Mouse (Mus musculus) forebrain, postnatal 0 days (tissue): ENCODE measurements around the gene Polr2i. TPM values are rescaled to one million over a fixed set of nuclear protein-coding genes. Genes with fewer than 3 reads are reported as not detected.
"Not testable (repeated sequence)": the region's sequence is repeated elsewhere in the genome, so short reads cannot be mapped to it uniquely, and the experiment has no call there.

Source experiments
- ATAC-seq: fragments of 200-750 bp; cut with Nextera tagmentation; 2 replicates; pipeline ENCODE4 v1.8.0; 2017; ENCODE audit warnings: mild to moderate bottlenecking, moderate library complexity
- DNase-seq: peaks from one replicate; pipeline ENCODE4 v3.0.0-alpha.2; 2015
- H3K27ac ChIP-seq: fragments of 300-500 bp; sonication (generic); 2 replicates; pipeline ENCODE4 v1.5.1; 2014; ENCODE audit warnings: low read depth, mild to moderate bottlenecking, antibody characterized with exemption, low read length, moderate library complexity, mixed read lengths
- H3K27me3 ChIP-seq: fragments of 300-500 bp; sonication (generic); 2 replicates; pipeline ENCODE4 v1.6.1; 2014; ENCODE audit warnings: mild to moderate bottlenecking, low read length, mixed read lengths; ENCODE audit not compliant: insufficient read depth
- H3K36me3 ChIP-seq: fragments of 300-500 bp; sonication (generic); 2 replicates; pipeline ENCODE4 v1.6.1; 2014; ENCODE audit warnings: mild to moderate bottlenecking, moderate library complexity; ENCODE audit not compliant: insufficient read depth
- H3K4me1 ChIP-seq: fragments of 300-500 bp; sonication (generic); 2 replicates; pipeline ENCODE4 v1.6.1; 2014; ENCODE audit warnings: antibody characterized with exemption; ENCODE audit not compliant: insufficient read depth
- H3K4me2 ChIP-seq: fragments of 300-500 bp; sonication (generic); 2 replicates; pipeline ENCODE4 v1.6.1; 2014; ENCODE audit warnings: low read depth, mild to moderate bottlenecking, moderate library complexity
- H3K4me3 ChIP-seq: fragments of 300-500 bp; sonication (generic); 2 replicates; pipeline ENCODE4 v1.5.1; 2014; ENCODE audit warnings: low read depth, low read length, mixed read lengths
- H3K9ac ChIP-seq: fragments of 300-500 bp; sonication (generic); 2 replicates; pipeline ENCODE4 v1.6.1; 2014; ENCODE audit warnings: mild to moderate bottlenecking
- H3K9me3 ChIP-seq: fragments of 300-500 bp; sonication (generic); 2 replicates; pipeline ENCODE4 v1.6.1; 2016; ENCODE audit warnings: low read length
- CTCF ChIP-seq: sonication (generic); IDR thresholded peaks from 2 replicates; pipeline ENCODE4 v1.5.1; 2016; ENCODE audit warnings: antibody characterized with exemption, control low read depth, low read depth
- WGBS: fragments of 180-500 bp; shearing (Covaris S2); extraction: QIAGEN DNeasy Blood & Tissue Kit; methylation state at CpG from one replicate; pipeline ENCODE4 v1.1.7; 2014; 5-methylcytosine and 5-hydroxymethylcytosine counted together
- polyA plus RNA-seq: library from polyadenylated mRNA; unstranded; fragments of >200 nt; fragmentation: Nextera tagmentation; extraction: Ambion mirVana; gene quantifications from 2 replicates; pipeline ENCODE4 v1.2.1, GENCODE M21; 2015
- total RNA-seq: library from RNA; depleted of rRNA; stranded (reverse); fragments of >200 nt; gene quantifications from 2 replicates; pipeline ENCODE4 v1.2.3, GENCODE M21; 2014

The Polr2i gene
- total and polyA plus RNA-seq, 2 experiments from 2014 or later: 71.0 to 186 TPM

DNA sequence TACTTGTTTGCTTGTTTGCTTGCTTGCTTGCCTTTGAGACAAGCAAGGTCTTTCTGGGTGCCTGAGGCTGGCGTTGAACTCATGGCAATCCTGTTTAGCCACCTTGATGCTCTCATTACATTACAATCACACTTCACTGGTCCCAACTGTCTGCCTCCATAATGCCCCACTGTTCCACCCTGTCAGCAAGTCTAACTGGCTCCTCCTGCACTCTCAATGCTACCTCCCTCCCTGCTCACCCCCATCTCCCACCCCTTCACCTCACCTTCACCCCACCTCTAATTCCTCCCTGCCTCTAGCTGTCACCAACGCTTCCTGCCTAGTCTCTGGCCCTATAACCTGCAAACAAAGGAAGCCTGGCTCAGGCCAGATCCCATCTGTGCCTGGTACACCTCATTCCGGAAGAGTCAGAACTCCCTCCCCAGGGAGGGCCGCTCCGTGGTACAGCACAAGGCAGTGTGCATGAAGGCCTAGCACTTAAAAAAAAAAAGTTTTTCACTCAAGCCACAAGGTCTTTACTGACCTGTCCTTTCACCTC, 34.1 kb upstream of the Polr2i start:
- Histone ChIP-seq H3K4me3 (no peak overlapping the region), H3K4me2 (no peak overlapping the region), H3K27ac (no peak overlapping the region), H3K9ac (no peak overlapping the region), H3K27me3 (no peaks in the 10 kb centered on the region), H3K36me3 (no peaks in the 10 kb centered on the region), H3K4me1 (peaks cover 9% of the 10 kb centered on the region), H3K9me3 (no peaks in the 10 kb centered on the region)
- 75% methylated on average over 5 of the region's 5 CpGs for WGBS
- no peak for DNase-seq
- TF ChIP-seq CTCF: no peak
- ATAC-seq: no peak

DNA sequence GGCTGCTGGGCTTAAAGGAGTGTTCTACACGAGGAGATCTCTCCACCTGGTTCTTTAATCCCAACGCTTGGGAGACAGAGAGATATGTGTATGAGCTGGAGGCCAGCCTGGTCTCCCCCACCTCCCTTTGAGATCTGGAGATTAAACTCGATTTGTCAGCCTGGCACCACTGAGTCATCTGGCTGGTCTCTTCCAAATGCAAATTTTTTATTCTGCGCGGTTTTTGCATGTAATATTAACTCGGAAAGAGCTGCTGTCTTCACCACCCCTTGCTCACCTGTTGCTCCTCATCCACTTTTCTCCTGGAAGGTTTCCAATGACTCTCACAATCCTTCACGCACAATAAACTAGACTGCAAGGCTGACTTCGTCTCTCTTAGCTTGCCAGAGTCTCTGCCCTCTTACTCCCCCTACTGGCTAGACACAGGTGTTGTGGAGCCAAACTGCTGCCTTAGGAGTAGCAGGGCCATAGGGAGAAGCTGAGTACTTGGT, 33.2 kb upstream of the Polr2i start, which contains the start of gene Capns1:
TSS of gene Capns1 (minus strand) at position 331 of the 491 bp plus-strand sequence.
- Histone ChIP-seq H3K27ac (peak within 1 kb of the TSS; percentile 31; the same call in 1 of the 2 replicates), H3K9ac (peak within 1 kb of the TSS; percentile 10; the same call in 1 of the 2 replicates), H3K36me3 (no peaks in the 10 kb centered on the region), H3K9me3 (no peaks in the 10 kb centered on the region), H3K4me2 (peak within 1 kb of the TSS; percentile 37), H3K27me3 (no peaks in the 10 kb centered on the region), H3K4me3 (peak within 1 kb of the TSS; percentile 27), H3K4me1 (peaks cover 5% of the 10 kb centered on the region; the same call in 1 of the 2 replicates)
- TF ChIP-seq CTCF: peak; percentile 92
- DNase-seq (peak; percentile 88), ATAC-seq (peak; percentile 58)
- WGBS: 1% methylated on average over 8 of the region's 8 CpGs

DNA sequence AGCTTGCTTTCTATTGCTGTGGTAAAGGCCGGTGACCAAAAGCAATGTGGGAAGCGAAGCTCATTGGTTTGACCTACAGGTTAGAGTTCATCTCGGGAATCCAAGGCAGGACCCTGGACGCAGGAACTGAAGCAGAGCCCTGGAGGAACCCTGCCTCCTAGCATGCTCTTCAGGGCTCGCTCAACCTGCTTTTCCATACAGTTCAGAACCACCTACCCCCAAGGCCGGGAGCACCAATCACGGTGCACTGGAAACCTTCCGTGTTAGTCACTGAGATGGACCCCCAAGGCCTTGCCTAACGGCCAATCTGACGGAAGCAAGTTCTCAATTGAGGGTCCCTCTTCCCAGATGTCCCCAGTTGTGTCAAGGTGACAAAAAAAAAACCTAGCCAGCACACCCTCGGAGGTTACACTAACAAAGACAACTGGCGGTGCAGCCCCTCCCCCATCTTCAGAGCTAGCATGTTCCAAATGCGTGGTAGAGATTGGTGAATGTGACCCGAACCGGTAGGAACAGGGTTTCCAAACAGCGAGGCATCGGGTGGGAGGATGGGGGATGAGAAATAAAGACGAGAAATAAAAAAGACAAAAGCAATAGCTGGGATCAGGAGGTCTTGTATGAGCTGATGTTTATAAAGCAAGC, 32.1 kb upstream of the Polr2i start:
- no peak for TF ChIP-seq CTCF
- no peak overlapping the region for H3K9ac ChIP-seq
- H3K9me3 ChIP-seq: no peaks in the 10 kb centered on the region
- no peak for ATAC-seq
- DNase-seq: no peak
- no peak overlapping the region for H3K4me3 ChIP-seq
- H3K4me1 ChIP-seq: peaks cover 5% of the 10 kb centered on the region; the same call in 1 of the 2 replicates
- no peak overlapping the region for H3K27ac ChIP-seq
- no peaks in the 10 kb centered on the region for H3K27me3 ChIP-seq
- WGBS: 78% methylated on average over 18 of the region's 18 CpGs
- no peaks in the 10 kb centered on the region for H3K36me3 ChIP-seq
- H3K4me2 ChIP-seq: no peak overlapping the region

DNA sequence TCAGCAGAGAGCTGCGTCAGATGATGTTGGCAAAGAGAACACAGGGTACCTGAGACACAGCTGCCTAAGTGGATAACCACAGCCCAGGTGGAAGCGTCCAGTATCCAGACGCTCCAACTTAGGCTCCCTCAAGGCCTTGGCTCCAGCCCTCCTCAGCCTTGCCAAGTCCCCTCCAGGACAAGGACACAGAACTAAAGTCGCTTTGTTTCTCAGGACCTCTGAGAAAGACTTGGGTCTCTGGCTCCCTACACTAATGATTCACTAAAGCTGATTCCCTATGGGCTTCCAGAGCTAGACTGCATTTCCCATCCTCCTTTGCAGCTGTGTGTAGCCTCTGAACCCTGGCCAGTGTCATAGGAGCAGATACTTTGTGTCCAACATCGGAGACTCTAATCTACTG, 31.5 kb upstream of the Polr2i start:
- 76% methylated on average over 5 of the region's 5 CpGs for WGBS
- no peak overlapping the region for H3K4me2 ChIP-seq
- no peaks in the 10 kb centered on the region for H3K27me3 ChIP-seq
- H3K4me3 ChIP-seq: no peak overlapping the region
- no peaks in the 10 kb centered on the region for H3K36me3 ChIP-seq
- no peak overlapping the region for H3K9ac ChIP-seq
- TF ChIP-seq CTCF: no peak
- DNase-seq: no peak
- no peak overlapping the region for H3K27ac ChIP-seq
- H3K9me3 ChIP-seq: no peaks in the 10 kb centered on the region
- H3K4me1 ChIP-seq: peaks cover 3% of the 10 kb centered on the region; the same call in 1 of the 2 replicates
- ATAC-seq: no peak

DNA sequence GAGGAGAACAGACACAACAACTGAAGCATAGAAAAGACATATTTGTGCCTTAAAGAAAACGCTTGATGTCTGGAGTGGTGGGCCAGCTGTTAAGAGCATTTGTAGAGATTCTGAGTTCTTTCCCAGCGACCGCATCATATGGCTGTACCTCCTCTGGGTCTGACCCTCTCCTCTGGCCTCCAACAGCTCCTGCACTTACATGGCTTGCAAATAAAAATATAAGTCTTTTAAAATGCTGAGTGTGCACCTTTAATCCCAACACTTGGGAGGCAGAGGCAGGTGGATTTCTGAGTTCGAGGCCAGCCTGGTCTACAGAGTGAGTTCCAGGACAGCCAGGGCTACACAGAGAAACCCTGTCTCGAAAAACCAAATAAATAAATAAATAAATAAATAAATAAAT, 31.1 kb upstream of the Polr2i start:
- not testable (repeated sequence) for H3K4me3 ChIP-seq, DNase-seq, H3K9me3 ChIP-seq, H3K4me1 ChIP-seq, H3K4me2 ChIP-seq, ATAC-seq, H3K27ac ChIP-seq, H3K9ac ChIP-seq, H3K27me3 ChIP-seq, H3K36me3 ChIP-seq
- 89% methylated on average over 5 of the region's 5 CpGs for WGBS

DNA sequence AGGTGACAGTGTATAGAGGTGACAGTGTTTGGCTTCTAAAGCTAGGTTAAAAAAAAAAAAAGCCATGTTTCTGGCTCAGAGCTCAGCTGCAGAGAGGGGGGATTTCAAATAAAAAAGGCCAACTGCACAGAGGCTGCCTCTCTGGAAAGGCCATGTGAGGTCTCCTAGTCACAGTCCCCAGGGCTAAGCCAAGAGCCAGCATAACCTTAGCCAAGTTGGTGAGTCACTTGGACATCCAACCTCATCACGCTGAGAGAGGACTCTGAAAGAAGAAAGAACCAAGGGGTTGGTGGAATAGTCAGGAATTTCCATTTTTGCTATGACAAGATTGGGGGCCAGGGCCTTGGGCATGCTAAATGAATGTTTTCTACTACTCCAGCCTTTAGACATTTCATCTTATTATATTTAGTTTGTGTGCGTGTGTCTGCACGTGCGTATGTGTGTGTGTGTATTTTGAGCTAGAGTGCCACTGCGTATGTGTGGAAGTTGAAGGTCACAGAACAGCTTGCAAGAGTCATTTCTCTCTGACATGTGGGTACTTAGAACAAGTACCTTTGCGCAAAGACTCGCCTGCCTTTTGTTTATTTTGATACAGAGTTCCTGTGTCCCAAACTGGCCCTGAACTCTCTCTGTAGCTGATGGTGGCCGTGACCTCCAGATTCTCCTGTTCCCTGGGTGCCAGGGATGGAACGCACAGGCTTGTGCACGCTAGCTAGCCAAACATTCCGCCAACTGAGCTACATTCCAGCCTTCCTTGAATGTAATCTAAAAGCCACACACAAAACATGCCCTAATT, 28.7 kb upstream of the Polr2i start:
- Histone ChIP-seq H3K9ac (no peak overlapping the region), H3K9me3 (no peaks in the 10 kb centered on the region), H3K27ac (no peak overlapping the region), H3K4me3 (no peak overlapping the region), H3K4me1 (no peaks in the 10 kb centered on the region), H3K4me2 (no peak overlapping the region), H3K27me3 (no peaks in the 10 kb centered on the region), H3K36me3 (no peaks in the 10 kb centered on the region)
- TF ChIP-seq CTCF: no peak
- 87% methylated on average over 11 of the region's 11 CpGs for WGBS
- DNase-seq: no peak
- no peak for ATAC-seq

DNA sequence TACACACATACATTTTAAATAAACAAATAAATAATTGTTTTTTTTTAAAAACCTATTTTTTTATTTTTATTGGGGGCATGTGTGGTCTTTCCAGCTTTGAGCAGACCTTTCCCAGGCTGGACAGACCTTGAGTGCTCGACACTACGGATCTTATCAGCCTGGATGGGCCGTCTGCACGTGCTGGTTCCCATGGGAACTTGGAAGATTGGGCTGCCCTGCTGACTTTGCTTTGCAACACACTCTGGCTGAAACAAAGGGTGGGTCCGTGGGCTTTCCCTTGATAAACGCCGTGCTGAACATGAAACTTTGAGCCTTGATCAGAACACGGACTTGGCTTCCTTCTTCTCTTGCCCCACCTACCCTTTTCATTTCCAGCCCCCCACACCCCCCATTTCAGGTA, 27.4 kb upstream of the Polr2i start:
- no peak for DNase-seq
- no peak overlapping the region for H3K9ac ChIP-seq
- no peak overlapping the region for H3K4me2 ChIP-seq
- no peak overlapping the region for H3K27ac ChIP-seq
- no peaks in the 10 kb centered on the region for H3K4me1 ChIP-seq
- ATAC-seq: 0 out of 2 replicates have a peak, but pooled peaks have one; percentile 25
- no peaks in the 10 kb centered on the region for H3K36me3 ChIP-seq
- no peak overlapping the region for H3K4me3 ChIP-seq
- WGBS: 19% methylated on average over 8 of the region's 8 CpGs
- no peaks in the 10 kb centered on the region for H3K9me3 ChIP-seq
- TF ChIP-seq CTCF: no peak
- no peaks in the 10 kb centered on the region for H3K27me3 ChIP-seq
